19 mouse cellular contexts compared by ENCODE assay signal in the genomic region with DNA sequence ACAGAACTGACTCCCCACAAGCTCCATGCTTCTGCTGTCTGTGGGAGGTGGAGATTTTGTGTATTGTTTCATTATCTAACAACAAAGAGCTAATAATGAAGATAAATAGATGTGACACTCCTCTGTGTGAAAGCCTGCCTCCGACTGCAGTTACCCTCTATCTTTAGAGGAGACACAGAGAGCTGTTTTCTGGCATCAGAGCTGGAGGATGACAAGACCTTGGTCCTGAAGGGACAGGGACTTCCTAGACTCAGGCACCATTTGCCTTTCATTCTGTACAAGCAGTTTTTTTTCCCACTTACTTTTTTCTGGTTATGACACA. TPM values are rescaled to one million over a fixed set of nuclear protein-coding genes. Genes with fewer than 3 reads are reported as not detected.
A peak's percentile ranks its signal among the peaks of the same experiment; 100 is the strongest.
DNase-seq lines count a peak whose midpoint lies in the region; ATAC-seq and TF ChIP-seq lines count a peak whose summit lies in the region.
"Had no signal": no experiment of that assay in that cellular context is flagged by ENCODE, and none has a peak within 500 bp of the region (broad histone marks: within the 10 kb centered on the region; RNA-seq: fewer than 3 reads in every experiment).

No protein-coding gene starts in this region.

- no peak overlapping the region for H3K4me2 ChIP-seq in midbrain, embryonic 14.5 days (ENCODE audit: low read length)
- no peak overlapping the region for H3K4me2 ChIP-seq in hindbrain, embryonic 15.5 days
- H3K4me2 ChIP-seq: heart, embryonic 13.5 days; midbrain, embryonic 15.5 days; stomach, embryonic 15.5 days had no signal

- no peaks in the 10 kb centered on the region for H3K9me3 ChIP-seq in midbrain, embryonic 14.5 days (ENCODE audit: control insufficient read depth, low read length)
- H3K9me3 ChIP-seq in midbrain, embryonic 10.5 days (replicated peaks): no peaks in the 10 kb centered on the region
- H3K9me3 ChIP-seq in hindbrain, embryonic 15.5 days: no peaks in the 10 kb centered on the region
- H3K9me3 ChIP-seq: heart, embryonic 13.5 days; midbrain, embryonic 15.5 days; stomach, embryonic 15.5 days had no signal

- no peak overlapping the region for H3K4me3 ChIP-seq in midbrain, embryonic 14.5 days (replicated peaks; ENCODE audit: low read depth, low read length)
- no peak overlapping the region for H3K4me3 ChIP-seq in midbrain, embryonic 10.5 days
- H3K4me3 ChIP-seq in hindbrain, embryonic 15.5 days: no peak overlapping the region
- no peak overlapping the region for H3K4me3 ChIP-seq in olfactory bulb, adult 2 months (ENCODE audit: insufficient read depth, low read depth, low read length)
- H3K4me3 ChIP-seq: gastrocnemius, adult 2 months; heart, embryonic 13.5 days; midbrain, embryonic 15.5 days; stomach, embryonic 15.5 days had no signal

- H3K27me3 ChIP-seq in midbrain, embryonic 14.5 days (ENCODE audit: control insufficient read depth, insufficient read depth, low read length): no peaks in the 10 kb centered on the region
- no peaks in the 10 kb centered on the region for H3K27me3 ChIP-seq in midbrain, embryonic 10.5 days (ENCODE audit: low read depth, poor library complexity, severe bottlenecking)
- H3K27me3 ChIP-seq in hindbrain, embryonic 15.5 days: no peaks in the 10 kb centered on the region
- H3K27me3 ChIP-seq: heart, embryonic 13.5 days; midbrain, embryonic 15.5 days; stomach, embryonic 15.5 days had no signal

- no peak for TF ChIP-seq POLR2A in olfactory bulb, adult 2 months (IDR thresholded peaks at IDR 0.05; ENCODE audit: insufficient read depth, low read depth, low read length)

- peak; percentile 36 for DNase-seq in embryo, embryonic 10 days (ENCODE audit: low spot score)
- DNase-seq in embryo, embryonic 11 days: no peak
- DNase-seq in midbrain, embryonic 14.5 days: no peak
- no peak for DNase-seq in midbrain, embryonic 10.5 days (ENCODE audit: low spot score)
- no peak for DNase-seq in right cerebral cortex, postnatal 14 days
- no peak for DNase-seq in lung, postnatal 25 days (ENCODE audit: low spot score)
- DNase-seq: adrenal gland, adult 8-10 months; gastrocnemius, adult 2 months; heart, postnatal 4 days; kidney, adult 18-20 months; kidney, postnatal 14 days; lung, adult 18-20 months; lung, postnatal 4 days; right cerebral cortex, adult 18-20 months had no signal

- H3K9ac ChIP-seq in midbrain, embryonic 14.5 days (replicated peaks; ENCODE audit: low read length): no peak overlapping the region
- H3K9ac ChIP-seq in hindbrain, embryonic 15.5 days: no peak overlapping the region
- H3K9ac ChIP-seq: heart, embryonic 13.5 days; midbrain, embryonic 15.5 days; stomach, embryonic 15.5 days had no signal

- no peak for ATAC-seq in midbrain, embryonic 14.5 days (ENCODE audit: low FRiP score, low TSS enrichment)
- peak; percentile 61 for ATAC-seq in hindbrain, embryonic 15.5 days (ENCODE audit: low FRiP score, low read depth)

- H3K27ac ChIP-seq in midbrain, embryonic 14.5 days (replicated peaks; ENCODE audit: low read depth, low read length): peak overlapping the region; percentile 32; the same call in 1 of the 2 replicates
- no peak overlapping the region for H3K27ac ChIP-seq in midbrain, embryonic 10.5 days (replicated peaks)
- H3K27ac ChIP-seq in hindbrain, embryonic 15.5 days (replicated peaks): peak overlapping the region; percentile 72
- H3K27ac ChIP-seq in olfactory bulb, adult 2 months (ENCODE audit: insufficient read depth, low read depth, low read length): peak overlapping the region; percentile 25; the same call in 1 of the 2 replicates
- H3K27ac ChIP-seq: gastrocnemius, adult 2 months; heart, embryonic 13.5 days; stomach, embryonic 15.5 days had no signal

- H3K4me1 ChIP-seq in midbrain, embryonic 14.5 days (ENCODE audit: control insufficient read depth, insufficient read depth, low read length): peaks cover 4% of the 10 kb centered on the region
- H3K4me1 ChIP-seq in midbrain, embryonic 10.5 days: peaks cover 12% of the 10 kb centered on the region
- H3K4me1 ChIP-seq in hindbrain, embryonic 15.5 days (replicated peaks): peaks cover 23% of the 10 kb centered on the region
- H3K4me1 ChIP-seq in olfactory bulb, adult 2 months (ENCODE audit: control insufficient read depth, insufficient read depth, low read length): peaks cover 5% of the 10 kb centered on the region
- H3K4me1 ChIP-seq: heart, embryonic 13.5 days; stomach, embryonic 15.5 days had no signal

- no peak for TF ChIP-seq CTCF in olfactory bulb, adult 2 months (IDR thresholded peaks at IDR 0.05; ENCODE audit: insufficient read depth, low read depth, low read length)

- peaks cover 10% of the 10 kb centered on the region for H3K36me3 ChIP-seq in midbrain, embryonic 14.5 days (ENCODE audit: control insufficient read depth, insufficient read depth, low read length)
- peaks cover 15% of the 10 kb centered on the region for H3K36me3 ChIP-seq in midbrain, embryonic 10.5 days
- no peaks in the 10 kb centered on the region for H3K36me3 ChIP-seq in hindbrain, embryonic 15.5 days
- H3K36me3 ChIP-seq: heart, embryonic 13.5 days; stomach, embryonic 15.5 days had no signal

- WGBS in midbrain, embryonic 14.5 days: 17% methylated on average over 1 of the region's 1 CpGs
- WGBS in midbrain, embryonic 10.5 days: 26% methylated on average over 1 of the region's 1 CpGs
- WGBS in hindbrain, embryonic 15.5 days: 4% methylated on average over 1 of the region's 1 CpGs
- 13% methylated on average over 1 of the region's 1 CpGs for WGBS in olfactory bulb, adult 2 months

RNA-seq across cellular contexts. Expression of a gene that starts 20.9 kb away (rescaled TPM):
- 181 and 184 TPM in 2 replicates for polyA plus RNA-seq in midbrain, embryonic 14.5 days (2014; fragmentation: Nextera tagmentation; extraction: Ambion mirVana)
- 50.1 and 68.0 TPM in 2 replicates for polyA plus RNA-seq in midbrain, embryonic 10.5 days (2016; fragmentation: Nextera tagmentation; extraction: Ambion mirVana)
- polyA plus RNA-seq in hindbrain, embryonic 15.5 days (2015; fragmentation: Nextera tagmentation; extraction: Ambion mirVana): 158 and 175 TPM in 2 replicates
- not detected in 2 replicates for polyA plus RNA-seq in olfactory bulb, adult 2 months (2012; ENCODE audit: insufficient read depth, insufficient read length, low replicate concordance, missing spikeins)
